Mouse (Mus musculus) stomach, embryonic 15.5 days (tissue): Measurements from ENCODE around the gene Slc9a9. TPM values are rescaled to one million over a fixed set of nuclear protein-coding genes. Genes with fewer than 3 reads are reported as not detected.

Experiments
- ATAC-seq: fragments of 200-750 bp; cut with Nextera tagmentation; 2 replicates; pipeline ENCODE4 v1.8.0; 2017; ENCODE audit warnings: low read depth, moderate number of reproducible peaks, moderate TSS enrichment; ENCODE audit not compliant: insufficient read depth, low FRiP score
- H3K27ac ChIP-seq: fragments of 300-500 bp; sonication (generic); 2 replicates; pipeline ENCODE4 v1.5.1; 2015; ENCODE audit warnings: mild to moderate bottlenecking, inconsistent platforms
- H3K27me3 ChIP-seq: fragments of 300-500 bp; sonication (generic); replicated peaks from 2 replicates; pipeline ENCODE4 v1.6.1; 2015; ENCODE audit warnings: inconsistent platforms
- H3K36me3 ChIP-seq: fragments of 300-500 bp; sonication (generic); 2 replicates; pipeline ENCODE4 v1.6.1; 2015; ENCODE audit warnings: inconsistent platforms
- H3K4me1 ChIP-seq: fragments of 300-500 bp; sonication (generic); 2 replicates; pipeline ENCODE4 v1.6.1; 2015; ENCODE audit warnings: inconsistent platforms
- H3K4me2 ChIP-seq: fragments of 300-500 bp; sonication (generic); 2 replicates; pipeline ENCODE4 v1.6.1; 2015; ENCODE audit warnings: mild to moderate bottlenecking, inconsistent platforms
- H3K4me3 ChIP-seq: fragments of 300-500 bp; sonication (generic); replicated peaks from 2 replicates; pipeline ENCODE4 v1.5.1; 2015; ENCODE audit warnings: inconsistent platforms
- H3K9ac ChIP-seq: fragments of 300-500 bp; sonication (generic); 2 replicates; pipeline ENCODE4 v1.6.1; 2015; ENCODE audit warnings: inconsistent platforms
- H3K9me3 ChIP-seq: fragments of 300-500 bp; sonication (generic); 2 replicates; pipeline ENCODE4 v1.6.1; 2016; ENCODE audit warnings: inconsistent platforms
- WGBS: fragments of 180-500 bp; shearing (Covaris S2); methylation state at CpG from one replicate; pipeline ENCODE4 v1.1.7; 2015; 5-methylcytosine and 5-hydroxymethylcytosine counted together
- microRNA-seq: library from miRNA; unstranded; fragments of <30 nt; microRNA quantifications from one replicate; pipeline ENCODE4, GENCODE M21; 2016
- polyA plus RNA-seq: library from polyadenylated mRNA; unstranded; fragments of >200 nt; fragmentation: Nextera tagmentation; extraction: Ambion mirVana; gene quantifications from 2 replicates; pipeline ENCODE4 v1.2.1, GENCODE M21; 2015

Slc9a9 gene
- polyA plus RNA-seq, 1 experiment from 2014 or later: 3.9 TPM

- Histone ChIP-seq H3K27me3 (no peaks in the 10 kb centered on the region), H3K27ac (no peak overlapping the region), H3K9ac (no peak overlapping the region), H3K4me1 (no peaks in the 10 kb centered on the region), H3K4me2 (no peak overlapping the region), H3K9me3 (no peaks in the 10 kb centered on the region), H3K4me3 (no peak overlapping the region), H3K36me3 (no peaks in the 10 kb centered on the region)
- no peak for ATAC-seq
- 74% methylated on average over 9 of the region's 9 CpGs for WGBS
These were observed 594.3 kb downstream of the Slc9a9 start for GRCm38 (mm10) chr9:95263867-95264509.

DNA sequence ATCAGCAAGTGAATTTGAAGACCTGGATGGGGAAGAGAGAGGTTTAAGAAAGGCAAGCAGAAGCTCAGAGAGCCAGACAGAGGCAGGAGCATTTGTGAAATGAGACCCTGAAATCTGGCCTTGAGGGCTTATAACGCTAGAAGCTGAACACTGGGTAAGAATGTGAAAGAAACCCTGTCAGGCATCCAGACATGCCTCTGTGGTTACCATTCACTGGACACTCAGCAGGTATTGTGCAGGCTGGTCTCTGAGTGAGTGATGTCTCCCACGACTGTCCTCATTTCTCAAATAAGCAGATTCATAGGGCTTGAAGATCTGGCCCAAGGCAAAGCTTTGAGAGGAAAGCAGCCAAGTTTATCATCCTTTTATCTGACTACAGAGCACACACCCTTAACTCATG lies 596.5 kb downstream of the Slc9a9 start:
- Histone ChIP-seq H3K9me3 (no peaks in the 10 kb centered on the region), H3K9ac (no peak overlapping the region), H3K4me1 (no peaks in the 10 kb centered on the region), H3K27ac (no peak overlapping the region), H3K4me3 (no peak overlapping the region), H3K27me3 (no peaks in the 10 kb centered on the region), H3K36me3 (no peaks in the 10 kb centered on the region), H3K4me2 (no peak overlapping the region)
- no peak for ATAC-seq
- 64% methylated on average over 2 of the region's 2 CpGs for WGBS

DNA sequence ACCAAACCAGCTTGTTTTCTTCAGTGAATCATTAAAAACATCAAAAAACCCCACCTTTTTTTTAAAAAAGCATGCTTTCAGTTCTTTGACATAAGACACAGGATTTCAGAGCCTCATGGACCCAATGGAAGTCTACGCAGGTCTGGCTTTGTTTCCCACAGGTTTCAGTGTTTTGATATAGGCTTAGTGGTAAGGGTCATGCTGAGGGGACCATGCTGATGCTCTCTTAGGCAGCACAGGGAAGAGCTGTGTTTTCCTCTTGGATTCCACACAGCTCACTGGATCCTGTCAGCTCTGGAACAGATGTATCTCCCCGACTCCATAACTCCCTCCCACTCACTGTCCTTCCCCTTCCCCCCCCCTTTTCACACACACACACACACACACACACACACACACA lies 597.2 kb downstream of the Slc9a9 start:
- no peak overlapping the region for H3K27ac ChIP-seq
- no peaks in the 10 kb centered on the region for H3K4me1 ChIP-seq
- H3K9me3 ChIP-seq: no peaks in the 10 kb centered on the region
- 66% methylated on average over 2 of the region's 2 CpGs for WGBS
- no peak overlapping the region for H3K9ac ChIP-seq
- no peak for ATAC-seq
- H3K4me2 ChIP-seq: no peak overlapping the region
- no peak overlapping the region for H3K4me3 ChIP-seq
- H3K36me3 ChIP-seq: no peaks in the 10 kb centered on the region
- no peaks in the 10 kb centered on the region for H3K27me3 ChIP-seq

GRCm38 (mm10) chr9:95279590-95280344 lies 610.1 kb downstream of the Slc9a9 start:
- Histone ChIP-seq H3K4me3 (no peak overlapping the region), H3K4me2 (no peak overlapping the region), H3K27me3 (no peaks in the 10 kb centered on the region), H3K36me3 (no peaks in the 10 kb centered on the region), H3K27ac (no peak overlapping the region), H3K4me1 (no peaks in the 10 kb centered on the region), H3K9me3 (no peaks in the 10 kb centered on the region), H3K9ac (no peak overlapping the region)
- 66% methylated on average over 10 of the region's 10 CpGs for WGBS
- ATAC-seq: peak; percentile 27; the same call in 1 of the 2 replicates

Small RNA genes lying within 50 kb of the gene (microRNA-seq; reads per million reads assigned to microRNA genes)
- not detected for gene Mir7656

Other genes with a start within 250 kb of the Slc9a9 start
- gene 1190002N15Rik, start 131.8 kb upstream of the Slc9a9 start, polyA plus RNA-seq: 23.0 and 24.5 TPM in 2 replicates